Mouse (Mus musculus) forebrain, embryonic 13.5 days (tissue): ENCODE measurements at regions not wholly inside any gene's neighbourhood (a gene's known extent, or its start where the extent isn't known, plus 50 kb on each side); places are given as distances from the start of the nearest gene placed in this dataset.

ENCODE experiments used
- ATAC-seq: fragments of 200-750 bp; cut with Nextera tagmentation; 2 replicates; pipeline ENCODE4 v1.8.0; 2017
- H3K27ac ChIP-seq: fragments of 300-500 bp; sonication (generic); 2 replicates; pipeline ENCODE4 v1.5.1; 2015; ENCODE audit warnings: inconsistent platforms, mild to moderate bottlenecking, moderate library complexity
- H3K27me3 ChIP-seq: fragments of 300-500 bp; sonication (generic); 2 replicates; pipeline ENCODE4 v1.6.1; 2015; ENCODE audit warnings: mild to moderate bottlenecking, inconsistent platforms
- H3K36me3 ChIP-seq: fragments of 300-500 bp; sonication (generic); 2 replicates; pipeline ENCODE4 v1.6.1; 2015; ENCODE audit warnings: mild to moderate bottlenecking, inconsistent platforms; ENCODE audit not compliant: poor library complexity, severe bottlenecking
- H3K4me1 ChIP-seq: fragments of 300-500 bp; sonication (generic); 2 replicates; pipeline ENCODE4 v1.6.1; 2015; ENCODE audit warnings: inconsistent platforms
- H3K4me2 ChIP-seq: fragments of 300-500 bp; sonication (generic); 2 replicates; pipeline ENCODE4 v1.6.1; 2015; ENCODE audit warnings: inconsistent platforms, mild to moderate bottlenecking, moderate library complexity
- H3K4me3 ChIP-seq: fragments of 300-500 bp; sonication (generic); 2 replicates; pipeline ENCODE4 v1.5.1; 2015; ENCODE audit warnings: mild to moderate bottlenecking, inconsistent platforms
- H3K9ac ChIP-seq: fragments of 300-500 bp; sonication (generic); 2 replicates; pipeline ENCODE4 v1.6.1; 2015; ENCODE audit warnings: mild to moderate bottlenecking, inconsistent platforms
- H3K9me3 ChIP-seq: fragments of 300-500 bp; sonication (generic); replicated peaks from 2 replicates; pipeline ENCODE4 v1.6.1; 2016; ENCODE audit warnings: inconsistent platforms
- WGBS: fragments of 180-500 bp; shearing (Covaris S2); methylation state at CpG from one replicate; pipeline ENCODE4 v1.1.7; 2015; 5-methylcytosine and 5-hydroxymethylcytosine counted together

- H3K27me3 ChIP-seq = peaks cover 55% of the 10 kb centered on the region
- H3K9ac ChIP-seq = peak overlapping the region; percentile 62
- WGBS = 3% methylated on average over 31 of the region's 31 CpGs
- no peaks in the 10 kb centered on the region for H3K9me3 ChIP-seq
- peak overlapping the region; percentile 63 for H3K4me2 ChIP-seq
- no peaks in the 10 kb centered on the region for H3K36me3 ChIP-seq
- peak overlapping the region; percentile 34 for H3K4me3 ChIP-seq
- no peak overlapping the region for H3K27ac ChIP-seq
- peak; percentile 48 for ATAC-seq
- peaks cover 34% of the 10 kb centered on the region for H3K4me1 ChIP-seq
Observed at GRCm38 (mm10) chr9:122595120-122595943, 151.8 kb upstream of the Topaz1 start.

DNA sequence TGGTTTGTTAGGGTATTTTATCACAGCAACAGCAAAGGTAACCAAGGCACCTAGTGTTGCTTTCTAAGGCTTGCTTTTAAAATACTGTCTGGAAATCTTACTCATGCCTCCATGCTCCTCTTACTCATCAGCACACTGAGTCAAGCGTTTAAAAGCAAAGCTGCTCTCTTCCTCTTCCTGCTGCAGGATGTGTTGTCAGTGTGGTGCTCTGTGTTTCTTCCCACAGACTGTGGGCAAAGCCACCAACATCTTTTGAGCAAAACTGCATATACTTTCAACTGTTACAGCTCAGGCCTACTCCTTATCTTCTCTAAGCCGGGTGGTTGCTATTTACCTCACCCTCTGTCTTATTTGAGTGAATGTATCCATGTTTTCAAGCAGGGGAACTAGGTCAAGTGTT, 144.0 kb upstream of the Topaz1 start:
- 86% methylated on average over 2 of the region's 2 CpGs for WGBS
- no peak overlapping the region for H3K9ac ChIP-seq
- peaks cover 19% of the 10 kb centered on the region; the same call in 1 of the 2 replicates for H3K27me3 ChIP-seq
- H3K27ac ChIP-seq = no peak overlapping the region
- H3K4me1 ChIP-seq = no peaks in the 10 kb centered on the region
- no peaks in the 10 kb centered on the region for H3K36me3 ChIP-seq
- H3K9me3 ChIP-seq = no peaks in the 10 kb centered on the region
- no peak for ATAC-seq
- H3K4me2 ChIP-seq = no peak overlapping the region
- H3K4me3 ChIP-seq = no peak overlapping the region

- H3K4me3 ChIP-seq = no peak overlapping the region
- peaks cover 7% of the 10 kb centered on the region; the same call in 1 of the 2 replicates for H3K27me3 ChIP-seq
- ATAC-seq = no peak
- H3K9me3 ChIP-seq = no peaks in the 10 kb centered on the region
- no peak overlapping the region for H3K4me2 ChIP-seq
- no peaks in the 10 kb centered on the region for H3K36me3 ChIP-seq
- H3K9ac ChIP-seq = no peak overlapping the region
- WGBS = 91% methylated on average over 5 of the region's 5 CpGs
- H3K27ac ChIP-seq = no peak overlapping the region
- no peaks in the 10 kb centered on the region; the same call in 1 of the 2 replicates for H3K4me1 ChIP-seq
Observed at GRCm38 (mm10) chr9:122609616-122610015, 137.5 kb upstream of the Topaz1 start.

- Histone ChIP-seq H3K9ac (no peak overlapping the region), H3K27ac (no peak overlapping the region), H3K4me1 (no peaks in the 10 kb centered on the region; the same call in 1 of the 2 replicates), H3K4me2 (no peak overlapping the region), H3K36me3 (no peaks in the 10 kb centered on the region), H3K9me3 (no peaks in the 10 kb centered on the region), H3K27me3 (0 out of 2 replicates have a peak, but pooled peaks cover 4% of the 10 kb centered on the region), H3K4me3 (no peak overlapping the region)
- ATAC-seq = no peak
- WGBS = 86% methylated on average over 10 of the region's 10 CpGs
Observed at GRCm38 (mm10) chr9:122610918-122611317, 136.2 kb upstream of the Topaz1 start.

DNA sequence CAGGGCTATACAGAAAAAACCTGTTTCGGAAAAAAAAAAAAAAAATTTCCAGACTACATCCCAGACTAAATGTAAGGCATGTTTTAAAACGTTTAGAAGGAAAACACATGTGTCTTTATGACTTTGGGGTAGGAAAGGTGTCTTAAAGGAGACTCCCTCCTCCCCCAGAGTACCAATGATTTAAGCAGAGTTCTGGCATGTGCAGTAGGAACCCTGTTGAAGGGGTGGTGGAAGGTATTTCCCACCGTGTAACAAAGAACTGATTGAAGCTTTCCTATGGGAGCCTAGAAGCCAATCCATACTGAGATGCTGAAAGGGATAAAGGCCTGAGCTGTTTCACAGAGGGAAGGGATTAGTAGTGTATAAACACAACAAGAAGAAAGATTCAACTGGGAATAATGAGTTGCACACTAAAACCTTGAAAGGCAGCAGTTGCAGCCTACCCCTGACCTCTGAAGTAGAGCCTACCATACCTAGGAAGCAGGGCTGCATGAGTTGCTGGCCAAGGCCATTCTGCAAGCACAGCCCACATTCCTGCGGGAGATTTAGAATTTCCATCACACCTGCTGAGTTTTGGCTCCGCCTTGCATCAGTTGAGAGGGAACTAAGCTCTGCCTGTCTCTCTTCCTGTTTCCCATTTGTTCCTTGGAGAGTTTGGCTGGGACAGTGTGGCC, 132.4 kb upstream of the Topaz1 start:
- H3K36me3 ChIP-seq = no peaks in the 10 kb centered on the region
- peaks cover 13% of the 10 kb centered on the region; the same call in 1 of the 2 replicates for H3K27me3 ChIP-seq
- peak; percentile 21; the same call in 1 of the 2 replicates for ATAC-seq
- H3K27ac ChIP-seq = no peak overlapping the region
- no peak overlapping the region for H3K4me3 ChIP-seq
- 11% methylated on average over 5 of the region's 5 CpGs for WGBS
- no peaks in the 10 kb centered on the region for H3K9me3 ChIP-seq
- H3K4me1 ChIP-seq = no peaks in the 10 kb centered on the region; the same call in 1 of the 2 replicates
- no peak overlapping the region for H3K9ac ChIP-seq
- no peak overlapping the region for H3K4me2 ChIP-seq

DNA sequence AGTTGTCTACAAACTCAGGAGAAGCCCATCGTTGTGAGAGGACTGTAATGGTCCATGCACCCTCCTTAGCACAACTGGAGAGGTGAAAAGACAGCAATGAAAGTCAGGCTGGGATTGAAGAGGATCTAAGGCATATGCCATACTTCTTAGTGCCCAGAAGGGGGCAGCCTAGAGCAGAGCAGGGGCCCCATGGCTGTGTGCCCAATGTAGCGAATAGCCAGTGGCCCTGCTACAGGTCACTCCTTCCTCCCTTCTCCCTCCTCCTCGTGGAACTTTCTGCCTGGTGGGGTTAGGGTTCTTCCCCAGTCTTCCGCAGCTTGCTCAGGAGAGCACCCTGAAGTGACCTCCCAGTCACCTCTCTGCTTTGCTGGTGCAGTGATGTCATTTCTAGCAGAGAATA, 131.8 kb upstream of the Topaz1 start:
- Histone ChIP-seq H3K9me3 (no peaks in the 10 kb centered on the region), H3K27ac (no peak overlapping the region), H3K4me3 (no peak overlapping the region), H3K4me1 (no peaks in the 10 kb centered on the region; the same call in 1 of the 2 replicates), H3K27me3 (peaks cover 16% of the 10 kb centered on the region; the same call in 1 of the 2 replicates), H3K36me3 (no peaks in the 10 kb centered on the region), H3K9ac (no peak overlapping the region), H3K4me2 (no peak overlapping the region)
- ATAC-seq = peak; percentile 6; the same call in 1 of the 2 replicates
- 9% methylated on average over 4 of the region's 4 CpGs for WGBS

GRCm38 (mm10) chr9:122617793-122618192, 129.4 kb upstream of the Topaz1 start:
- H3K9ac ChIP-seq = no peak overlapping the region
- H3K27ac ChIP-seq = no peak overlapping the region
- no peaks in the 10 kb centered on the region for H3K9me3 ChIP-seq
- H3K27me3 ChIP-seq = peaks cover 29% of the 10 kb centered on the region; the same call in 1 of the 2 replicates
- ATAC-seq = no peak
- H3K36me3 ChIP-seq = no peaks in the 10 kb centered on the region
- H3K4me1 ChIP-seq = no peaks in the 10 kb centered on the region
- no peak overlapping the region for H3K4me2 ChIP-seq
- 46% methylated on average over 3 of the region's 3 CpGs for WGBS
- no peak overlapping the region for H3K4me3 ChIP-seq

DNA sequence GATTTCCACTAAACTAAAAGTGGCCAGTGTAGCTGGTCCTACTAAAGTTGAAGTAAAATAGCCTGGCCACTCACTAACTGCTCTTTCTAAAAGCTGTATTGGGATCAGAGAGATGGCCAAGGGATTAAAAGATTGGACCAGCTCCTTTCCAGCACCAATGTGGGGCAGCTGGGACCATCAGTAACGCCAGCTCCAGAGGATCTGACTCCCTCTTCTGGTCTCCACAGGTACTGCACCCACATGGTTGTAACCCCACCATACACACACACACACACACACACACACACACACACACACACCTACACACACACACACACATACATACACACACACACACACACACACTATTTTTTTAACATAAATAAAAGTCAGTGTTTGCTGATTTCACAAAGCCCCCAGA, 122.1 kb upstream of the Topaz1 start:
- WGBS = 83% methylated on average over 1 of the region's 1 CpGs
- ATAC-seq = no peak
- peaks cover 10% of the 10 kb centered on the region for H3K4me1 ChIP-seq

DNA sequence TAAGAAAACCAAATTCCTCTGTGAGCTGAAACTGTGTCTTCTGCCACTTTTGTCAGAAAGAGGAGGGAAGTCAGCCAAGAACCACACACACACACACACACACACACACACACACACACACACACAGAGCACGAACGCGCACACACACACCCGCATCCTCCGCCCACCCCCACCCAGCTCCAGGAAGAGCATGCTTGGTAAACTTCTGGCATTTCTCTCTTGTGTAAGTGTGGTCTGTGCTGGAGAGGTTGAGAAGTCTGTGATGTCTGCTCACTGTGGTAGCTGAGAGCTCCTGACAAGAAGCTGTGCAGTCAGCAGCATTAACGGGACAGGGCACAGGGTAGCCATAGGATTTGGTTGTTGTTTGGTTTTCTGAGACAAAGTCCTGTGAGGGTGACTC, 120.8 kb upstream of the Topaz1 start:
- no peak; the same call in 1 of the 2 replicates for ATAC-seq
- Histone ChIP-seq H3K4me2 (no peak overlapping the region), H3K27ac (no peak overlapping the region), H3K9me3 (peaks cover 3% of the 10 kb centered on the region; the same call in 1 of the 2 replicates), H3K36me3 (no peaks in the 10 kb centered on the region), H3K27me3 (peaks cover 63% of the 10 kb centered on the region), H3K4me1 (peaks cover 14% of the 10 kb centered on the region), H3K4me3 (no peak overlapping the region), H3K9ac (no peak overlapping the region)
- 88% methylated on average over 6 of the region's 6 CpGs for WGBS

More for the DNA sequence above, 122.1 kb upstream of the Topaz1 start:
- Histone ChIP-seq H3K27me3 (peaks cover 59% of the 10 kb centered on the region), H3K27ac (no peak overlapping the region), H3K4me2 (no peak overlapping the region), H3K9ac (no peak overlapping the region), H3K9me3 (peaks cover 3% of the 10 kb centered on the region; the same call in 1 of the 2 replicates), H3K36me3 (no peaks in the 10 kb centered on the region), H3K4me3 (no peak overlapping the region)

DNA sequence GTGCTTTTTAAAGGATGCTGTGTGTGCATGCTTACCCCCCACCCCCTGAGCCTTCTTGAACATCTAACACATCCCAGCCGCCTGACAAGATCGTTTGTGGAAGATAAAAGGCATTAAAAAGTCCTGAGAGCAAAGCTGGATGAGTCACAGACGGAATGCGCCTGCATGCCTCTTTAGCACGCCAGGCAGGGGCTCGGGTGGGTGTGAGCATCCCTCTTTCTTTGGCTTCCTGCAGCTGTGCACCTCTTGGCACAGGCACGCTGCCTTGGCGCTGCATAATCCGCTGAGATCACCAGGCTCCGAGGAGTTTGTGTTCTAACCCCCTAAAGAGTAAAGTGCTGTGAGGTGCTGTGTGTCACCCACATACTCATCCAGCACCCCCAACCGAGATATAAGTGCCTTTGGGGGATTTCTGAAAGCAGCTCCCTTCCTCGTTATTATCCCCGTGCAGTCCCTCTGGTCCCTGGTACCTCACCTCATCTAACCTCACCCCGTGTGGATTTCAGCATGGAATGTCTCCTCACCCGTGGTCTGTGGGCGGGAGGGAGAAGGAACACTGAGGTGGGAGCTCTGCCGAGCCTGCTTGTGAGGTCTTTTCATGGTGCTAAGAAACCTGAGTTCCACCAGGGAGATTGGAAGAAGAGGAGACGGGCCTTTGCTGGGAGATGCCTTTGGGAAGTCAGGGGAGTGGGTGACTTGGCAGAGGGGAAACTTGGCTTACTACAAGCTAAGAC, 117.8 kb upstream of the Topaz1 start:
- peaks cover 18% of the 10 kb centered on the region for H3K4me1 ChIP-seq
- peaks cover 78% of the 10 kb centered on the region for H3K27me3 ChIP-seq
- no peaks in the 10 kb centered on the region for H3K36me3 ChIP-seq
- peaks cover 3% of the 10 kb centered on the region; the same call in 1 of the 2 replicates for H3K9me3 ChIP-seq
- no peak overlapping the region for H3K4me2 ChIP-seq
- ATAC-seq = 0 out of 2 replicates have a peak, but pooled peaks have one; percentile 38
- 25% methylated on average over 18 of the region's 18 CpGs for WGBS
- no peak overlapping the region for H3K4me3 ChIP-seq
- H3K27ac ChIP-seq = no peak overlapping the region
- H3K9ac ChIP-seq = no peak overlapping the region

- Histone ChIP-seq H3K4me1 (peaks cover 31% of the 10 kb centered on the region), H3K36me3 (no peaks in the 10 kb centered on the region), H3K27me3 (peaks cover 67% of the 10 kb centered on the region), H3K9me3 (no peaks in the 10 kb centered on the region), H3K27ac (no peak overlapping the region), H3K9ac (no peak overlapping the region), H3K4me3 (no peak overlapping the region), H3K4me2 (no peak overlapping the region)
- WGBS = 66% methylated on average over 9 of the region's 9 CpGs
- ATAC-seq = no peak
Observed at GRCm38 (mm10) chr9:122631793-122632192, 115.4 kb upstream of the Topaz1 start.
